Mouse (Mus musculus) E14TG2a.4 (cell line): ENCODE measurements at regions not wholly inside any gene's neighbourhood (a gene's known extent, or its start where the extent isn't known, plus 50 kb on each side); places are given as distances from the start of the nearest gene placed in this dataset.

Experiments
- H3K27me3 ChIP-seq: 2 replicates; pipeline ENCODE4 v1.6.1; 2014; ENCODE audit warnings: low read length, control low read depth; ENCODE audit not compliant: insufficient read depth
- H3K36me3 ChIP-seq: 2 replicates; pipeline ENCODE4 v1.6.1; 2014; ENCODE audit warnings: low read length, control low read depth; ENCODE audit not compliant: insufficient read depth
- H3K4me1 ChIP-seq: replicated peaks from 2 replicates; pipeline ENCODE4 v1.6.1; 2014; ENCODE audit warnings: low read depth, low read length, control low read depth
- H3K4me3 ChIP-seq: replicated peaks from 2 replicates; pipeline ENCODE4 v1.5.1; 2014; ENCODE audit warnings: mild to moderate bottlenecking, low read length
- H3K9me3 ChIP-seq: 2 replicates; pipeline ENCODE4 v1.6.1; 2014; ENCODE audit warnings: low read length, control low read depth
- CTCF ChIP-seq: conservative IDR thresholded peaks from 2 replicates; pipeline ENCODE4 v1.5.1; 2014; ENCODE audit warnings: low read length
- NANOG ChIP-seq: IDR thresholded peaks from 2 replicates; pipeline ENCODE4 v1.6.1; 2014; ENCODE audit warnings: borderline replicate concordance, low read length, mixed read lengths
- POU5F1 ChIP-seq: IDR thresholded peaks from 2 replicates; pipeline ENCODE4 v1.6.1; 2014; ENCODE audit warnings: low read length, borderline replicate concordance

DNA sequence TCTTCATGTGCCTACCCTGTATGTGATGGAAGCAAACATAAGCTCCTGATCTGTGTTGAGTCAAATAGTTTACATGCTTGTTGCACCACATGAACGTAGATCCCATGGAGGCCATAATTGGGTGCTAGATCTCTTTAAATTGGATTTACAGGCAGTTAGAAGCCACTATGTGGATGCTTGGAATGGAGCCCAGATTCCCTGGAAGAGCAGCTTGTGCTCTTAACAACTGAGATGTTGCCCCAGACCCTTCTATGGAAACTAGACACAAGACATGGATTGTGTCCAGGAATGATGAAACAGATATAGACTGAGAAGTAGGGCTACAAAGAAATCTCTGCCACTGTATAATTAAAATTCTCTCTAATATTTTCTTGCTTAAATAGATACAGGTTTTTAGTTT, 819.9 kb upstream of the Gm38303 start:
- TF ChIP-seq NANOG (no peak), POU5F1 (no peak), CTCF (no peak)
- no peaks in the 10 kb centered on the region for H3K36me3 ChIP-seq
- H3K4me1 ChIP-seq: no peaks in the 10 kb centered on the region
- no peak overlapping the region for H3K4me3 ChIP-seq
- no peaks in the 10 kb centered on the region for H3K27me3 ChIP-seq
- no peaks in the 10 kb centered on the region for H3K9me3 ChIP-seq
